Mouse (Mus musculus): Measurements from ENCODE around the gene Tas2r135. TPM values are rescaled to one million over a fixed set of nuclear protein-coding genes. Genes with fewer than 3 reads are reported as not detected.

The Tas2r135 gene
- not detected in 2 replicates for polyA plus RNA-seq (2015; fragmentation: Nextera tagmentation; extraction: Ambion mirVana)

DNA sequence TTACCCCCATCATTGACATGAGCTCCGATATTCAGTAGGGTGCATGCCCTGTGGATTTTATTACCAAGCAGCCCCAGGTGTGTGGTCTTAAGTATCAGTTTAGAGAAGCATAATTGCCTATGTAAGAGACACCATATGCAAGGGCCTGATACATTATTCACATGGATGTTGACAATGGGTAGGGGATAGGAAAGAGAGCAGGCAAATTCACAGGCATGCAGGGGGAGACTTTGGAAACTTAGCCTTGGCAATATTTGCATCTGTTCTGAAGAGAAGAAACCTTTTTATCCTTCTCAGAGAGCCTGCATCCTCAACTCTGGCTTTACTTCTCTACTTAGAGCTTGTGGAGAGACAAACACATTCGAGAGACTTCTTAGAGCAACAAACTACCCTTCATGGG is at the start of gene Tas2r135:
Tas2r135 (plus strand) TSS at position 301 of the 400 bp plus-strand sequence.
- Histone ChIP-seq H3K4me3 (ENCODE audit: low read depth, low read length) (no peak within 1 kb of the TSS), H3K27me3 (replicated peaks; ENCODE audit: control insufficient read depth, insufficient read depth, low read length) (no peaks in the 10 kb centered on the region), H3K9ac (ENCODE audit: low read depth, low read length) (no peak within 1 kb of the TSS), H3K36me3 (ENCODE audit: control insufficient read depth, insufficient read depth) (no peaks in the 10 kb centered on the region), H3K4me1 (replicated peaks; ENCODE audit: control insufficient read depth, insufficient read depth, low read length) (no peaks in the 10 kb centered on the region), H3K4me2 (replicated peaks; ENCODE audit: low read depth) (no peak within 1 kb of the TSS), H3K27ac (ENCODE audit: low read depth, low read length) (no peak within 1 kb of the TSS), H3K9me3 (ENCODE audit: control insufficient read depth) (no peaks in the 10 kb centered on the region)
- TF ChIP-seq CTCF (IDR thresholded peaks at IDR 0.05; ENCODE audit: low read depth) = no peak
- no peak for ATAC-seq
- 88% methylated on average over 2 of the region's 2 CpGs for WGBS

DNA sequence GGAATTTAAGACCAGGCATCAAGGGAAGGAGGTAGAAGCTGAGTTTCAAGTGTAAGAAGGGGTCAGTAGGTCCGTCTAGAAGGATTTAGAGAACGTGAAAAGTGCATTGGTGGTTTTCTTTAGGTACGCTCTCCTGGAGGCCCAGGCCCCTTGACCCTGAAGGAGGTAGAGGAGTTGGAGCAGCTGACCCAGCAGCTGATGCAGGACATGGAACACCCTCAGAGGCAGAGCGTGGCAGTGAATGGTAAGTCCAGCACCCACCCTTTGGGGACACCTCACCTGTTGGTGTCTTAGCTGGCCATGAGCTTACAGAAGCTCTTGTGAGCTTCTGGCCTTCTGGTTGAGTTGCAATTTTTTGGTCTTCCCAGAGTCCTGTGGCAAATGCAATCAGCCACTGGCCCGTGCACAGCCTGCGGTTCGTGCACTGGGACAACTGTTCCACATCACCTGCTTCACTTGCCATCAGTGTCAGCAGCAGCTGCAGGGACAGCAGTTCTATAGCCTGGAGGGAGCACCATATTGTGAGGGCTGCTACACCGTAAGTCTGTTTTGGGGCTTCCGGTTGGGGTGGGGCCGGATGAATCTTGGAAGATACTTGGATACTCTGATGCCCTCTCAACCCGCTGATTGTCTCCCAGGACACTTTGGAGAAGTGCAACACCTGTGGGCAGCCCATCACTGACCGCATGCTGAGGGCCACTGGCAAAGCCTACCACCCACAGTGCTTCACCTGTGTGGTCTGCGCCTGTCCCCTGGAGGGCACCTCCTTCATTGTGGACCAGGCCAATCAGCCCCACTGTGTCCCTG is 49.2 kb upstream of the Tas2r135 start:
- H3K27ac ChIP-seq (ENCODE audit: low read depth, low read length) = no peak overlapping the region
- H3K36me3 ChIP-seq (ENCODE audit: control insufficient read depth, insufficient read depth) = peaks cover 67% of the 10 kb centered on the region
- H3K4me1 ChIP-seq (replicated peaks; ENCODE audit: control insufficient read depth, insufficient read depth, low read length) = peaks cover 18% of the 10 kb centered on the region
- no peak for ATAC-seq
- H3K9ac ChIP-seq (ENCODE audit: low read depth, low read length) = no peak overlapping the region
- no peak for TF ChIP-seq CTCF (IDR thresholded peaks at IDR 0.05; ENCODE audit: low read depth)
- no peak overlapping the region for H3K4me3 ChIP-seq (ENCODE audit: low read depth, low read length)
- 95% methylated on average over 13 of the region's 13 CpGs for WGBS
- no peaks in the 10 kb centered on the region for H3K27me3 ChIP-seq (replicated peaks; ENCODE audit: control insufficient read depth, insufficient read depth, low read length)
- no peak overlapping the region for H3K4me2 ChIP-seq (replicated peaks; ENCODE audit: low read depth)
- H3K9me3 ChIP-seq (ENCODE audit: control insufficient read depth) = no peaks in the 10 kb centered on the region

DNA sequence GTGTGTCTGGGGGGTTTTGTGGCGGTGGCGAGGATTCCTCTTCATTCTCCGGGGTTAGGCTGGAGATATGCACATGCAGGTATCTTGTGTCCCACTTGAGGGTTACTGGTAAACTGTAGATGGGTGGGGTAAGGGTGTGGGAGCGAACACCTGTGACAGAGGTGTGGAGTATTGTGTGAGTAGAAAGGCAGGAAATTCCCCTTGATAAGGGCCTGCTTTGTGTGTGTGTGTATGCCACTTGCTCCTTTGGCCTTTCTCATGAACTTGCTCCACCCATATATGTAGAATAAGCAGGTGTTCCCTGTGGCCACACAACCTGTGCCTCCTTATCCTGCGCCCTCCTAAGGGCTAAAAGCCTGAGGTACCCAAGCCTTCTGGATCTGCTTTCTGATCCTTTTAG is 48.3 kb upstream of the Tas2r135 start:
- Histone ChIP-seq H3K9me3 (ENCODE audit: control insufficient read depth) (no peaks in the 10 kb centered on the region), H3K4me1 (replicated peaks; ENCODE audit: control insufficient read depth, insufficient read depth, low read length) (peaks cover 9% of the 10 kb centered on the region; the same call in 1 of the 2 replicates), H3K4me3 (ENCODE audit: low read depth, low read length) (no peak overlapping the region), H3K4me2 (replicated peaks; ENCODE audit: low read depth) (no peak overlapping the region), H3K36me3 (ENCODE audit: control insufficient read depth, insufficient read depth) (peaks cover 76% of the 10 kb centered on the region), H3K27me3 (replicated peaks; ENCODE audit: control insufficient read depth, insufficient read depth, low read length) (no peaks in the 10 kb centered on the region), H3K9ac (ENCODE audit: low read depth, low read length) (no peak overlapping the region), H3K27ac (ENCODE audit: low read depth, low read length) (no peak overlapping the region)
- peak; percentile 48 for ATAC-seq
- TF ChIP-seq CTCF (IDR thresholded peaks at IDR 0.05; ENCODE audit: low read depth) = no peak
- WGBS = 77% methylated on average over 5 of the region's 5 CpGs

DNA sequence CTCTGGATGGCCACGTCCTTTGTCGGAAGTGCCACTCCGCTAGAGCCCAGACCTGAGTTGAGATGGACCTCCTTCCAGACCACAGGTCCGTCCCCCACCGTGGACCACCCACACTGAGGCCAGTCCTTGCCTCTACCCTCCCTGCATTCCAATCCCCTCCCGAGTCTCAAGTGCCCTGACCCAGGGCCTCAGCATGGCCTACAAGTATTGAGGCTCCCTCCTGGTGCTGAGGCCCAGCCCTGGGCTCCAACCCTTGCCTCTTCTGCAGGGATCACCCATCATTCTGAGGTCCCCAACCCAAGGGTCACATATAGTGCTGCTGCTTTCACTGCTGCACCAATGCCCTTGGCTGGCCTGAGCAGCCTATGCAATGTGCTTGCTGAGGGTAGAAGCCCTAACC is 47.3 kb upstream of the Tas2r135 start:
- no peaks in the 10 kb centered on the region for H3K27me3 ChIP-seq (replicated peaks; ENCODE audit: control insufficient read depth, insufficient read depth, low read length)
- no peak overlapping the region for H3K9ac ChIP-seq (ENCODE audit: low read depth, low read length)
- H3K4me1 ChIP-seq (replicated peaks; ENCODE audit: control insufficient read depth, insufficient read depth, low read length) = peaks cover 4% of the 10 kb centered on the region; the same call in 1 of the 2 replicates
- 65% methylated on average over 6 of the region's 6 CpGs for WGBS
- ATAC-seq = no peak
- no peak overlapping the region for H3K4me3 ChIP-seq (ENCODE audit: low read depth, low read length)
- no peak for TF ChIP-seq CTCF (IDR thresholded peaks at IDR 0.05; ENCODE audit: low read depth)
- H3K27ac ChIP-seq (ENCODE audit: low read depth, low read length) = peak overlapping the region; percentile 28; the same call in 1 of the 2 replicates
- H3K4me2 ChIP-seq (replicated peaks; ENCODE audit: low read depth) = no peak overlapping the region
- peaks cover 83% of the 10 kb centered on the region for H3K36me3 ChIP-seq (ENCODE audit: control insufficient read depth, insufficient read depth)
- no peaks in the 10 kb centered on the region for H3K9me3 ChIP-seq (ENCODE audit: control insufficient read depth)

DNA sequence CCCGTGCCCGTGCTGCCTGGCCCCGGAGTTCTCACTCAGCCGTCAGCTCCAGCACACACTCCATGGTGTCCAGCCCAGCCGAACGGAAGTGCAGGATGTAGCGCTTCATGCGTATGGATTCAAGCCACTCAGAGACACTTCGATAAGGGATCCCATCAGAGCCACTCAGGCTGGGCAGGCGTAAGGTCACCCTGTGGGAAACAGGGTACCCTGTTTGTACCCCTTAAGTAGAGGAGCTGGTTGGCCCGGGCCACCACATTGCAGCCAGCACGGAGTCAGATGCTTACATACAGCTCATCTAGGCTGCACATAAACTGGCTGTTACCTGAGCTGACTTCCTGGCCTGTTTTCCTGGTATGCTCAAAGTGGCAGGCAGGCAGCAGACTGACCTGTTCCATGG is 46.3 kb upstream of the Tas2r135 start:
- TF ChIP-seq CTCF (IDR thresholded peaks at IDR 0.05; ENCODE audit: low read depth) = no peak
- no peak overlapping the region for H3K4me3 ChIP-seq (ENCODE audit: low read depth, low read length)
- H3K4me1 ChIP-seq (replicated peaks; ENCODE audit: control insufficient read depth, insufficient read depth, low read length) = no peaks in the 10 kb centered on the region; the same call in 1 of the 2 replicates
- H3K27me3 ChIP-seq (replicated peaks; ENCODE audit: control insufficient read depth, insufficient read depth, low read length) = no peaks in the 10 kb centered on the region
- no peaks in the 10 kb centered on the region for H3K9me3 ChIP-seq (ENCODE audit: control insufficient read depth)
- H3K27ac ChIP-seq (ENCODE audit: low read depth, low read length) = peak overlapping the region; percentile 1; the same call in 1 of the 2 replicates
- ATAC-seq = no peak
- H3K36me3 ChIP-seq (ENCODE audit: control insufficient read depth, insufficient read depth) = peaks cover 80% of the 10 kb centered on the region
- H3K9ac ChIP-seq (ENCODE audit: low read depth, low read length) = no peak overlapping the region
- WGBS = 92% methylated on average over 12 of the region's 12 CpGs
- no peak overlapping the region for H3K4me2 ChIP-seq (replicated peaks; ENCODE audit: low read depth)

DNA sequence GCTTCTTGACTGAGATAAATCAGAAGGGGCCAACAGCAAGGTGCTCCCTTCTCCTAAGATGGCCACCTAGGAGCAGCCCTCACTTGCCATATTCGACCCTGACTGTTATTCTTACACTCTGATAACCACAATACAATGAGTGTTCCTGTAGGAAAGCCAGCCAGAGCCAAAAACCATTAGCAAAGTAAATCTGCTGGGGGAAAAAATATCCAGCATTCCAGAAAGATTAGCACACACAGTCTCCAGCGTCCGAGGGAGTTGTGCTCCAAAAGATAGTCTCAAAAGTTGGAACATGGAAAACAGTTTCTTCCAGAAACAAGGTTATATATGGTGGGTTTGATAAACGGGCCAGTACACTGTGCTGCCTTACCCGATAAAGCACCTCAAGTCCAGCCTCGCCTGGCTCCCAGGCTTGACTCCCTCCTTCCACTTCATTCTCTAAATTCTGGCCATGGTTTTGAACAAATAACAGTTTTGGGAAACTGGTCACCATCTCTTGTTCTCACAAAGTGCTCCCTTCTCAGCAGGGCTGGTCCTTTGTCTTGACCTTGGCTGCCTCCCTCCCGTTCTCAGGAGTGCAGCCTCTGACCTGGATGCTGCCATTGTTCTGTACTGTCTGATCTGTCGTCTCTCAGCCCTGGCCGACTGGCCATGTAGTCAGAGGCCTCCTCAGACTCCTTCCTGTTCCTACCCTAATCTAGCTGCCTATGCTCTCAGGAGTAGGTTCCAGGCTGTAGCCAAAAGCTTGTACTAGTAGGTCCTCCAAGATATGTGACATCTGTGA is 45.7 kb upstream of the Tas2r135 start:
- Histone ChIP-seq H3K9ac (ENCODE audit: low read depth, low read length) (no peak overlapping the region), H3K27me3 (replicated peaks; ENCODE audit: control insufficient read depth, insufficient read depth, low read length) (no peaks in the 10 kb centered on the region), H3K4me1 (replicated peaks; ENCODE audit: control insufficient read depth, insufficient read depth, low read length) (no peaks in the 10 kb centered on the region; the same call in 1 of the 2 replicates), H3K9me3 (ENCODE audit: control insufficient read depth) (no peaks in the 10 kb centered on the region), H3K4me3 (ENCODE audit: low read depth, low read length) (no peak overlapping the region), H3K4me2 (replicated peaks; ENCODE audit: low read depth) (no peak overlapping the region), H3K36me3 (ENCODE audit: control insufficient read depth, insufficient read depth) (peaks cover 87% of the 10 kb centered on the region), H3K27ac (ENCODE audit: low read depth, low read length) (peak overlapping the region; percentile 1; the same call in 1 of the 2 replicates)
- no peak for ATAC-seq
- 64% methylated on average over 9 of the region's 9 CpGs for WGBS
- no peak for TF ChIP-seq CTCF (IDR thresholded peaks at IDR 0.05; ENCODE audit: low read depth)
